Mouse (Mus musculus): ENCODE results near the gene Gm11027. TPM values are rescaled to one million over a fixed set of nuclear protein-coding genes. Genes with fewer than 3 reads are reported as not detected.

The Gm11027 gene
- total and polyA plus RNA-seq, 3 experiments, result not detected

DNA sequence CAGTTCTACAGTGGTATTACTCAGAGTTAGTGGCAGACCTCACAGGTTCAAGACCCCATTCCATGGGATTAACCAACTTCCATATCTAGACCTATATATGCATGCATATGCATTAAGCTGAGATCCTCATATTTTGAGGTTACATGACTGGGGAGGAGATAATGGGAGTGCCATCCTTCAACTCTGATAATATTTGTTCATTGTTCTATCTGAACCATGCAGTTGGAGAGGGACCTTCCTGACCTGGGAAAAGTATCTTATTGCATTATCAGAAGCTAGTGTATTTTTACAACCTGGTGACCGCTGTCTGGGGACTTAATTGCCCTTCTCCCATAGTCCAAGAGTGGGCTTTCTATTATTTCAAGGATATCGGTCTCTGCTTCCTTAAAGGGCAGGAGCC lies 33.4 kb downstream of the Gm11027 start:
- in situ Hi-C loops (cut with MboI; ENCODE audit: low pct_ligation_motif_present, low pct_unique_long_range_greater_than_20kb, low sequenced_read_pairs), result no loop called here
- no peak overlapping the region for H3K4me2 ChIP-seq (ENCODE audit: insufficient read depth, low read depth, poor library complexity, severe bottlenecking)
- no peak overlapping the region for H3K27ac ChIP-seq (ENCODE audit: insufficient read depth, low read depth)
- TF ChIP-seq BHLHE40 (IDR thresholded peaks at IDR 0.05; ENCODE audit: low read depth, low read length) (no peak), CHD2 (IDR thresholded peaks at IDR 0.05; ENCODE audit: low read length) (no peak)
- H3K4me1 ChIP-seq (ENCODE audit: control insufficient read depth in 1 of 2, insufficient read depth in 2 of 2), result no peaks in the 10 kb centered on the region
- H3K27me3 ChIP-seq (replicated peaks), result no peaks in the 10 kb centered on the region
- H3K79me2 ChIP-seq (replicated peaks; ENCODE audit: control insufficient read depth, extremely low read depth, insufficient read depth, poor library complexity, severe bottlenecking), result no peaks in the 10 kb centered on the region
- no peak overlapping the region for H3K9ac ChIP-seq (ENCODE audit: insufficient read depth, low read depth)
- no peak for DNase-seq (ENCODE audit: extremely low read depth)
- dilution Hi-C loops (cut with MboI; ENCODE audit: extremely low pct_ligation_motif_present, extremely low pct_unique_long_range_greater_than_20kb, low sequenced_read_pairs), result no loop called here
- H3K4me3 ChIP-seq (replicated peaks in 1 of 3; ENCODE audit: low read depth in 2 of 3, low read length in 2 of 3, poor library complexity in 1 of 3), result no peak overlapping the region
- no peaks in the 10 kb centered on the region for H3K36me3 ChIP-seq (replicated peaks in 1 of 2; ENCODE audit: control insufficient read depth in 1 of 2, insufficient read depth in 1 of 2, low read length in 1 of 2)
- no peaks in the 10 kb centered on the region for H3K9me3 ChIP-seq (replicated peaks; ENCODE audit: low read length)

DNA sequence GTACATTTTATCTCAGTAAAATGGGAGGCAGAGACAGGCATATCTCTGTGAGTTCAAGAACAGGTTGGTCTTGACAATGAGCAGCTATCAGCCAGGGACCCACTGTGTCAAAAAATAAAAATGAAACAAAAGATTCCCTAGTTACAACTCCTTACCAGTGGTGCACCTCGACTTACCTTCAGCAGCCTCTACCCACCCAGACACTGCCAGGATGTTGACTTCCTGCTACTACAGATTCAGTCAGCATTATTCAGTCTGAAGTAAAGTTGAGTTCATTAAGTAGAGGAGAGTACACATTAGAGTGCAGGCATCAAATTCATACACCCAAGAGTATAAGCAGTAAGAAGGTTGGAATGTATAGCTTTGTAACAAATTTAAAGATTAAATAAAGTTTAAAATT lies 38.6 kb downstream of the Gm11027 start:
- no peak for DNase-seq (ENCODE audit: extremely low read depth)
- Histone ChIP-seq H3K9me3 (replicated peaks; ENCODE audit: low read length) (no peaks in the 10 kb centered on the region), H3K79me2 (replicated peaks; ENCODE audit: control insufficient read depth, extremely low read depth, insufficient read depth, poor library complexity, severe bottlenecking) (no peaks in the 10 kb centered on the region), H3K4me2 (ENCODE audit: insufficient read depth, low read depth, poor library complexity, severe bottlenecking) (no peak overlapping the region), H3K27me3 (replicated peaks) (no peaks in the 10 kb centered on the region), H3K36me3 (replicated peaks in 1 of 2; ENCODE audit: control insufficient read depth in 1 of 2, insufficient read depth in 1 of 2, low read length in 1 of 2) (no peaks in the 10 kb centered on the region), H3K4me3 (replicated peaks in 1 of 3; ENCODE audit: low read depth in 2 of 3, low read length in 2 of 3, poor library complexity in 1 of 3) (no peak overlapping the region), H3K4me1 (ENCODE audit: control insufficient read depth in 1 of 2, insufficient read depth in 2 of 2) (peaks cover 3 to 21% of the 10 kb centered on the region in 2 experiments), H3K9ac (ENCODE audit: insufficient read depth, low read depth) (no peak overlapping the region), H3K27ac (ENCODE audit: insufficient read depth, low read depth) (no peak overlapping the region)
- in situ Hi-C loops (cut with MboI; ENCODE audit: low pct_ligation_motif_present, low pct_unique_long_range_greater_than_20kb, low sequenced_read_pairs), result no loop called here
- TF ChIP-seq SMC3 (IDR thresholded peaks at IDR 0.05; ENCODE audit: low read depth, low read length) (no peak), MAFK (IDR thresholded peaks at IDR 0.05; ENCODE audit: insufficient replicate concordance, low read length) (no peak), BHLHE40 (IDR thresholded peaks at IDR 0.05; ENCODE audit: low read depth, low read length) (no peak), KAT2A (IDR thresholded peaks at IDR 0.05; ENCODE audit: insufficient replicate concordance, low read length) (no peak), ZNF384 (IDR thresholded peaks at IDR 0.05; ENCODE audit: low read depth, low read length) (no peak), ZC3H11A (IDR thresholded peaks at IDR 0.05; ENCODE audit: low read depth, low read length) (no peak), MAZ (IDR thresholded peaks at IDR 0.05; ENCODE audit: low read depth, low read length) (no peak), USF1 (IDR thresholded peaks at IDR 0.05; ENCODE audit: low read depth, low read length) (no peak), CHD2 (IDR thresholded peaks at IDR 0.05; ENCODE audit: low read length) (no peak), PAX5 (IDR thresholded peaks at IDR 0.05; ENCODE audit: low read length) (no peak), ZMIZ1 (IDR thresholded peaks at IDR 0.05; ENCODE audit: low read depth, low read length) (no peak), RCOR1 (conservative IDR thresholded peaks at IDR 0.05; ENCODE audit: low read depth, low read length) (no peak), MAX (IDR thresholded peaks at IDR 0.05; ENCODE audit: low read length) (no peak), ETS1 (conservative IDR thresholded peaks at IDR 0.05; ENCODE audit: low read depth, low read length) (no peak), JUN (IDR thresholded peaks at IDR 0.05; ENCODE audit: insufficient read depth, low read depth, low read length) (no peak), RAD21 (IDR thresholded peaks at IDR 0.05; ENCODE audit: low read depth, low read length) (no peak), MEF2A (IDR thresholded peaks at IDR 0.05; ENCODE audit: borderline replicate concordance, low read depth, low read length) (no peak), EP300 (IDR thresholded peaks at IDR 0.05; ENCODE audit: low read length) (no peak), USF2 (conservative IDR thresholded peaks at IDR 0.05; ENCODE audit: low read depth, low read length) (no peak), TBP (conservative IDR thresholded peaks at IDR 0.05; ENCODE audit: low read depth, low read length) (no peak)
- dilution Hi-C loops (cut with MboI; ENCODE audit: extremely low pct_ligation_motif_present, extremely low pct_unique_long_range_greater_than_20kb, low sequenced_read_pairs), result no loop called here
